Mouse (Mus musculus) olfactory bulb, adult 2 months (tissue): ENCODE data around the gene Itpr2.

Source experiments
- CTCF ChIP-seq: fragments of 200-500 bp; IDR thresholded peaks from 2 replicates; pipeline ENCODE4 v1.5.1; 2012; ENCODE audit warnings: low read depth, mild to moderate bottlenecking, low read length, moderate library complexity; ENCODE audit not compliant: insufficient read depth
- POLR2A ChIP-seq: fragments of 200-500 bp; IDR thresholded peaks from 2 replicates; pipeline ENCODE4 v1.6.1; 2012; ENCODE audit warnings: mild to moderate bottlenecking, low read depth, low read length, moderate library complexity; ENCODE audit not compliant: insufficient read depth

DNA sequence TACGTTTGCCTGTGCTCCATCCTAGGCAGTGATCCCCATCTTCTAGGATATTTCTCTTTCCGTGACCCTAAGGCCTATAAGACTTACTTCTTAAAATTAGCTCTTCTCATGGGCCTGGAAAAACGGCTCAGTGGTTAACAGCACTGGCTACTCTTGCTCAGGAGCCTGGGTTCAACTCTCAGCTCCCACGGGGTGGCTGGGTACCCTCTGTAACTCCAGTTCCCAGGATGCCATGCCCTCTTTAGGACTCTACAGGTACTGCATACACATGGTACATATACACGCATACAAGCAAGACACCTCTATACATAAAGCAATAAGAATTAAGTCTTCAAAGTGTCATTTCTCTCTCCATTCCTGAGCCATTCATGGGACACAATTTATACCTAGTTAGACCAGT, 228.8 kb downstream of the Itpr2 start:
- TF ChIP-seq CTCF (no peak), POLR2A (no peak)
